Comparison of ENCODE assay signal across 19 mouse cellular contexts in the genomic region with DNA sequence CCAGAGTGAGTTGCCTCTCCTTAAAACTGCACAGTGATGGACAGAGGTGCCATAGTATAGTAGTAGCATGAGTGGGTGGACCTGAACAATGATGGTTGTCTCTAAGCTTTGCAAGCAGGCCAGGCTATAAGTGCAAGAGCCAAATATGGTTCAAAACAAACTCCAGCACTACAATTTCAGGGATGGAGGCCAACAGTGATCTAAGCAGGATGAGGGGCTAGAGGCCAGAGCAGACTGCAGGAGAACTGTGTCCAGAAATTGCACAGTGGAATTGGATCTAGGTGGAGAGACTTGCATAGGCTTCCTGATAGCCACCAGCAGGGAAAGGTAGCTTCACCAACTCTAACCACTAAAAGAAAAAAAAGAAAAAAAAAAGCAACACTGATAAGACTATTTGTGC.
DNase-seq lines count a peak whose midpoint lies in the region; ATAC-seq and TF ChIP-seq lines count a peak whose summit lies in the region.
"Had no signal": no experiment of that assay in that cellular context is flagged by ENCODE, and none has a peak within 500 bp of the region (broad histone marks: within the 10 kb centered on the region; RNA-seq: fewer than 3 reads in every experiment).

No protein-coding gene starts in this region.

- H3K4me3 ChIP-seq in lung, embryonic 14.5 days (ENCODE audit: low read depth, low read length) = no peak overlapping the region
- no peak overlapping the region for H3K4me3 ChIP-seq in lung, postnatal 0 days (ENCODE audit: low read depth, low read length)
- no peak overlapping the region for H3K4me3 ChIP-seq in stomach, embryonic 16.5 days (replicated peaks; ENCODE audit: low read length)
- H3K4me3 ChIP-seq in stomach, postnatal 0 days (ENCODE audit: low read depth, low read length) = no peak overlapping the region
- H3K4me3 ChIP-seq in forebrain, postnatal 0 days (ENCODE audit: low read depth, low read length) = no peak overlapping the region
- H3K4me3 ChIP-seq: forebrain, embryonic 12.5 days; limb, embryonic 12.5 days; liver, embryonic 13.5 days; midbrain, embryonic 12.5 days; neural tube, embryonic 12.5 days had no signal

- no peak overlapping the region for H3K27ac ChIP-seq in lung, embryonic 14.5 days (ENCODE audit: low read depth)
- H3K27ac ChIP-seq in lung, postnatal 0 days (ENCODE audit: low read length) = no peak overlapping the region
- peak overlapping the region; percentile 60 for H3K27ac ChIP-seq in stomach, embryonic 16.5 days (ENCODE audit: low read length)
- no peak overlapping the region for H3K27ac ChIP-seq in stomach, postnatal 0 days (replicated peaks)
- H3K27ac ChIP-seq in forebrain, postnatal 0 days (ENCODE audit: low read depth, low read length) = no peak overlapping the region
- H3K27ac ChIP-seq: forebrain, embryonic 12.5 days; limb, embryonic 12.5 days; liver, embryonic 13.5 days; midbrain, embryonic 12.5 days; neural tube, embryonic 12.5 days had no signal

- ATAC-seq in lung, embryonic 14.5 days (ENCODE audit: insufficient read depth) = no peak
- ATAC-seq in lung, postnatal 0 days = no peak
- peak; percentile 74; the same call in 1 of the 2 replicates for ATAC-seq in stomach, embryonic 16.5 days (ENCODE audit: insufficient read depth, low FRiP score)
- ATAC-seq in stomach, postnatal 0 days (ENCODE audit: low FRiP score, low TSS enrichment) = no peak; the same call in 1 of the 2 replicates
- no peak for ATAC-seq in forebrain, postnatal 0 days

- H3K9me3 ChIP-seq in lung, embryonic 14.5 days (ENCODE audit: low read depth, low read length) = no peaks in the 10 kb centered on the region
- no peaks in the 10 kb centered on the region for H3K9me3 ChIP-seq in lung, postnatal 0 days (ENCODE audit: low read length)
- no peaks in the 10 kb centered on the region for H3K9me3 ChIP-seq in stomach, embryonic 16.5 days (replicated peaks; ENCODE audit: control insufficient read depth, low read length)
- H3K9me3 ChIP-seq in stomach, postnatal 0 days (ENCODE audit: control insufficient read depth, low read length) = no peaks in the 10 kb centered on the region
- H3K9me3 ChIP-seq in forebrain, postnatal 0 days (ENCODE audit: low read length) = no peaks in the 10 kb centered on the region
- H3K9me3 ChIP-seq: forebrain, embryonic 12.5 days; limb, embryonic 12.5 days; liver, embryonic 13.5 days; midbrain, embryonic 12.5 days; neural tube, embryonic 12.5 days had no signal

- no peak for TF ChIP-seq CTCF in lung, embryonic 14.5 days (IDR thresholded peaks at IDR 0.05; ENCODE audit: low read depth)
- TF ChIP-seq CTCF in lung, postnatal 0 days (IDR thresholded peaks at IDR 0.05) = no peak
- no peak for TF ChIP-seq CTCF in stomach, postnatal 0 days (IDR thresholded peaks at IDR 0.05; ENCODE audit: low read depth)
- no peak for TF ChIP-seq CTCF in forebrain, postnatal 0 days (IDR thresholded peaks at IDR 0.05; ENCODE audit: low read depth)

- intact Hi-C loops in heart, postnatal 25 days (cut with DNase I) = no loop called here

- H3K9ac ChIP-seq in lung, embryonic 14.5 days = no peak overlapping the region
- no peak overlapping the region for H3K9ac ChIP-seq in lung, postnatal 0 days (replicated peaks; ENCODE audit: low read depth)
- H3K9ac ChIP-seq in stomach, embryonic 16.5 days (ENCODE audit: low read length) = no peak overlapping the region
- no peak overlapping the region for H3K9ac ChIP-seq in stomach, postnatal 0 days (ENCODE audit: low read length)
- no peak overlapping the region for H3K9ac ChIP-seq in forebrain, postnatal 0 days
- H3K9ac ChIP-seq: forebrain, embryonic 12.5 days; limb, embryonic 12.5 days; liver, embryonic 13.5 days; midbrain, embryonic 12.5 days; neural tube, embryonic 12.5 days had no signal

- H3K4me2 ChIP-seq in lung, embryonic 14.5 days = no peak overlapping the region
- no peak overlapping the region for H3K4me2 ChIP-seq in lung, postnatal 0 days (replicated peaks; ENCODE audit: low read depth, low read length)
- H3K4me2 ChIP-seq in stomach, embryonic 16.5 days (ENCODE audit: low read depth, low read length) = no peak overlapping the region
- H3K4me2 ChIP-seq in stomach, postnatal 0 days (replicated peaks; ENCODE audit: low read depth) = no peak overlapping the region
- H3K4me2 ChIP-seq in forebrain, postnatal 0 days (ENCODE audit: low read depth) = no peak overlapping the region
- H3K4me2 ChIP-seq: forebrain, embryonic 12.5 days; limb, embryonic 12.5 days; liver, embryonic 13.5 days; midbrain, embryonic 12.5 days; neural tube, embryonic 12.5 days had no signal

- peak; percentile 27 for DNase-seq in heart, adult 8-10 months (ENCODE audit: low spot score)
- DNase-seq in heart, postnatal 25 days (ENCODE audit: low spot score) = no peak
- DNase-seq in lung, embryonic 14.5 days = peak; percentile 18
- no peak for DNase-seq in lung, postnatal 0 days (ENCODE audit: low spot score)
- DNase-seq in stomach, postnatal 0 days (ENCODE audit: low spot score) = no peak
- DNase-seq in heart, postnatal 4 days = peak; percentile 24
- no peak for DNase-seq in forebrain, postnatal 0 days
- DNase-seq: adrenal gland, adult 2 months; cerebellum, adult 2 months; cerebellum, postnatal 36 days; kidney, adult 11 months; kidney, postnatal 25 days; liver, embryonic 13.5 days; thymus, postnatal 25 days had no signal

- no peaks in the 10 kb centered on the region for H3K36me3 ChIP-seq in lung, embryonic 14.5 days (ENCODE audit: insufficient read depth)
- no peaks in the 10 kb centered on the region for H3K36me3 ChIP-seq in lung, postnatal 0 days (ENCODE audit: insufficient read depth, low read length)
- H3K36me3 ChIP-seq in stomach, embryonic 16.5 days (ENCODE audit: control insufficient read depth, insufficient read depth, low read length) = no peaks in the 10 kb centered on the region
- no peaks in the 10 kb centered on the region for H3K36me3 ChIP-seq in stomach, postnatal 0 days (ENCODE audit: control insufficient read depth, insufficient read depth, low read length)
- H3K36me3 ChIP-seq in forebrain, postnatal 0 days (ENCODE audit: insufficient read depth) = no peaks in the 10 kb centered on the region
- H3K36me3 ChIP-seq: forebrain, embryonic 12.5 days; limb, embryonic 12.5 days; liver, embryonic 13.5 days; midbrain, embryonic 12.5 days; neural tube, embryonic 12.5 days had no signal

- no peak for TF ChIP-seq EP300 in lung, postnatal 0 days (IDR thresholded peaks at IDR 0.05)
- no peak for TF ChIP-seq EP300 in stomach, postnatal 0 days (optimal IDR thresholded peaks at IDR 0.05)

- no peaks in the 10 kb centered on the region for H3K4me1 ChIP-seq in lung, embryonic 14.5 days (ENCODE audit: insufficient read depth)
- no peaks in the 10 kb centered on the region for H3K4me1 ChIP-seq in lung, postnatal 0 days (ENCODE audit: insufficient read depth, low read depth, low read length)
- H3K4me1 ChIP-seq in stomach, embryonic 16.5 days (ENCODE audit: control insufficient read depth, insufficient read depth, low read length) = no peaks in the 10 kb centered on the region
- no peaks in the 10 kb centered on the region for H3K4me1 ChIP-seq in stomach, postnatal 0 days (replicated peaks; ENCODE audit: control insufficient read depth, insufficient read depth)
- no peaks in the 10 kb centered on the region for H3K4me1 ChIP-seq in forebrain, postnatal 0 days (ENCODE audit: insufficient read depth)
- H3K4me1 ChIP-seq: forebrain, embryonic 12.5 days; limb, embryonic 12.5 days; liver, embryonic 13.5 days; midbrain, embryonic 12.5 days; neural tube, embryonic 12.5 days had no signal

- no peaks in the 10 kb centered on the region for H3K27me3 ChIP-seq in lung, embryonic 14.5 days (ENCODE audit: insufficient read depth, low read length)
- no peaks in the 10 kb centered on the region for H3K27me3 ChIP-seq in lung, postnatal 0 days (replicated peaks; ENCODE audit: insufficient read depth, low read length)
- no peaks in the 10 kb centered on the region for H3K27me3 ChIP-seq in stomach, embryonic 16.5 days (ENCODE audit: control insufficient read depth, insufficient read depth, low read length)
- H3K27me3 ChIP-seq in stomach, postnatal 0 days (ENCODE audit: control insufficient read depth, insufficient read depth, low read length) = no peaks in the 10 kb centered on the region
- H3K27me3 ChIP-seq in forebrain, postnatal 0 days (ENCODE audit: insufficient read depth, low read length) = no peaks in the 10 kb centered on the region
- H3K27me3 ChIP-seq: forebrain, embryonic 12.5 days; limb, embryonic 12.5 days; liver, embryonic 13.5 days; midbrain, embryonic 12.5 days; neural tube, embryonic 12.5 days had no signal

Comparison
In these comparisons a context has a peak if more than half of its experiments do, and no peak if none do; other contexts are left out.
1. DNase-seq: peak in heart, adult 8-10 months (single experiment), lung, embryonic 14.5 days (single experiment) and heart, postnatal 4 days (single experiment); none in heart, postnatal 25 days (single experiment), lung, postnatal 0 days (single experiment), stomach, postnatal 0 days (single experiment) and forebrain, postnatal 0 days (single experiment).